Mouse (Mus musculus): ENCODE data around the gene Ascl2. TPM values are rescaled to one million over a fixed set of nuclear protein-coding genes. Genes with fewer than 3 reads are reported as not detected.

The Ascl2 gene
- polyA plus RNA-seq, 1 experiment from 2014 or later = 0.70 TPM

DNA sequence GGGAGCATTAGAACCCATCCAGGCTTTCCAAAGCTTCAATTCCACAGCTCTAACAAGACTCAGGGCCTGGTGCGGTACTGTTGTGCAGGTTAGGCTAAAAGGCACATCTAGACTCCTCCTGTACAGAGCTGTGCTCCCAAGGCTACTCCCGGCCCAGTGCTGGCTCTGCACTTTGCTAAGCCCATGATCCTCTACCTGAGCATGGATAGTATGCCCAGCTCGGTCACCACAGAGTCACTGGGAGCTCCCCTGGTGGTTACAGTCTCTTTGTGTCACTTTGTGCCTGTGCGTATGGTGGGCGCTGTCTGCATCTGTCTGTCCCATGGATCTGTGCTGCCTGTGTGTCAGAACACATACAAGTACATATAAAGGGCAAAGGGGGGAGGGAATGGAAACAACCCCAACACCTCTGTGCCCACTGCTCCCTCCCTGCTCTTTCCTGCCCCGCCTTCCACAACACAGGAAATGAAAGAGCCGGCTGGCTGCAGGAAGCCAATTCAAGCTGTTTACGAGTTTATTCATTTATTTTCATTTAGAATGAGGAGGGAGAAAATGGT is 39.4 kb upstream of the Ascl2 start:
- H3K27ac ChIP-seq (replicated peaks) = peak overlapping the region; percentile 72
- no peak overlapping the region for H3K4me3 ChIP-seq
- 60% methylated on average over 8 of the region's 8 CpGs for WGBS
- no peaks in the 10 kb centered on the region for H3K9me3 ChIP-seq
- no peaks in the 10 kb centered on the region for H3K27me3 ChIP-seq
- H3K36me3 ChIP-seq = no peaks in the 10 kb centered on the region
- H3K4me1 ChIP-seq (replicated peaks) = peaks cover 30% of the 10 kb centered on the region
- no peak overlapping the region for H3K4me2 ChIP-seq
- H3K9ac ChIP-seq = no peak overlapping the region
- ATAC-seq (ENCODE audit: low FRiP score, low read depth) = peak; percentile 24; the same call in 1 of the 2 replicates

DNA sequence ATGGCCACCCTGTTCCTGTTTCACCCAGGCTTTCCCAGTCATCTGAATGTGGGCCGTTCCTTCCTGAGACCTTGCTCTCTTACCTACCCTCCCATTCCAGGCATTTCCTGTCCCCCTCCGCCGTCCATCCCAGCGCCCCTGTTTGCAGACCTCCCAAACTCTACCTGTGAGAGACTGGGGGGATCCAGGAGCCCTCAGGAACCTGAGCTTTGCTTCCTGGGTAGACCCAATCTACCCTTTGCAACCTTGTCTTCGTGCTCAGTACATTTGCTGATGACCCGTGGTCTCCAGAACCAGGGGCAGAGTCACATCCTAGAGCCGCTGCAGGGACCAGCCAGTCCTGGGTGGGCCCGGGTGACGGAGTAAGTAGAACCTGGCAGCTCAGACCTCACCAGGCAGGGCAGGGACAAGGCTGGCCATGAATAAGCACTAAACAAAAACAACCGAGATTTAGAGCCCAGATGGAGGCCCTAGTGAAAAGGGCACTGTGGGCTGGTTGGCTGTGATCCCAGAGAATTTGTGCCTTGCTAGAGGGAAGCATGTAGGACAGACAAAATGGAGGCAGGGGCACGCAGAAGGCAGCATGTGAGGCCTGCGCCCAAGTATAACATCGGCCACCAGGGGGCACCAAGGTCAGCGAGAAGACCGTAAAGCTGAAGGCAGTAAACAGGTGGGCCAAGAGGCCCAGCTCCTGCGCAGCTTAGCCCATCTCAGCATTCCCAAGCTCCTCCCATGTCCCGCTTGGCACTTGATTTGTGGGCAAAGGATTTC is 38.7 kb upstream of the Ascl2 start:
- no peaks in the 10 kb centered on the region for H3K27me3 ChIP-seq
- no peak overlapping the region for H3K9ac ChIP-seq
- H3K36me3 ChIP-seq = no peaks in the 10 kb centered on the region
- H3K27ac ChIP-seq (replicated peaks) = peak overlapping the region; percentile 72
- H3K4me1 ChIP-seq (replicated peaks) = peaks cover 24% of the 10 kb centered on the region
- no peak overlapping the region for H3K4me3 ChIP-seq
- H3K9me3 ChIP-seq = no peaks in the 10 kb centered on the region
- WGBS = 34% methylated on average over 17 of the region's 17 CpGs
- H3K4me2 ChIP-seq = no peak overlapping the region
- ATAC-seq (ENCODE audit: low FRiP score, low read depth) = peak; percentile 72

DNA sequence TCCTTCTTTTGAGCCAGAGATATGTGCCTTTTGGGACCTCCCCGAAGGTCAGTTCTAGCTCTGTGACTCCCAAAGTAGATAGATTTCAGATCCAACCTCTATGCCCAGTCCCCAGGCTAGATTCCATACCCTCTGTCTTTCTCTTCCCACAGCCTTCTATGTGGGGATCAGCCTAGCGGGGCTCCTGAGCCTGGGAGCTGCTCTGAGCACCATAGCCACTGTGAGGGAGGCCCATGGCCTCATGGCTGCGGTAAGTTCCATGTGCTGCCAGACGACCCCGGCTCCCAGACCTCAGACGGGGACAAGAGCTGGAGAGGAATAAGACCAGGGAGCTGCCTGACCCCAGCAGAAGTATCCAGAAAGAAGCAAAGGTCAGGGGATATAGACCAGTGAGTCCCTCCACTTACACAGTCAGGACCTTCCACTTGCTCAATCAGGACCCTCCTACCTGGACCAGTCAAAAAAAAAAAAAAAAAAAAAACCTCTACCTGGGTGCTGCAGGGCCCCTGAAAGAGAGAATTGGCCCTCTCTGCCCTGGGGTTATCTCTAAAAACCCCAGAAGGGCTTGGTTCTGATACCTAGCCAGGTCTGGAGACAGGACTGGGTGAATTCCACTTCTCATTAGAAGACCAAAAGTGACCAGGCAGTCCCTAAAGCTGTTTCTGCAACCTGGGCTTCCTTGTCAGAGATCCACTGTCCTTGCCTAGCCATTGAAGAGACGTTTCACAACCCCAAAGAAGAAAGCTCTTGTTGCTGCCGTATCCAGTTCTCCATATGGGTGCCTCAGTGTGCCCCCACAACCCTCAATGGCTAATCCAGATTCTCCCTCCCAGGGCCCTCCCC is 37.9 kb upstream of the Ascl2 start:
- Histone ChIP-seq H3K4me2 (no peak overlapping the region), H3K27me3 (no peaks in the 10 kb centered on the region), H3K9ac (no peak overlapping the region), H3K9me3 (no peaks in the 10 kb centered on the region), H3K36me3 (no peaks in the 10 kb centered on the region), H3K27ac (replicated peaks) (no peak overlapping the region), H3K4me3 (no peak overlapping the region), H3K4me1 (replicated peaks) (peaks cover 18% of the 10 kb centered on the region)
- no peak for ATAC-seq (ENCODE audit: low FRiP score, low read depth)
- WGBS = 91% methylated on average over 8 of the region's 8 CpGs

DNA sequence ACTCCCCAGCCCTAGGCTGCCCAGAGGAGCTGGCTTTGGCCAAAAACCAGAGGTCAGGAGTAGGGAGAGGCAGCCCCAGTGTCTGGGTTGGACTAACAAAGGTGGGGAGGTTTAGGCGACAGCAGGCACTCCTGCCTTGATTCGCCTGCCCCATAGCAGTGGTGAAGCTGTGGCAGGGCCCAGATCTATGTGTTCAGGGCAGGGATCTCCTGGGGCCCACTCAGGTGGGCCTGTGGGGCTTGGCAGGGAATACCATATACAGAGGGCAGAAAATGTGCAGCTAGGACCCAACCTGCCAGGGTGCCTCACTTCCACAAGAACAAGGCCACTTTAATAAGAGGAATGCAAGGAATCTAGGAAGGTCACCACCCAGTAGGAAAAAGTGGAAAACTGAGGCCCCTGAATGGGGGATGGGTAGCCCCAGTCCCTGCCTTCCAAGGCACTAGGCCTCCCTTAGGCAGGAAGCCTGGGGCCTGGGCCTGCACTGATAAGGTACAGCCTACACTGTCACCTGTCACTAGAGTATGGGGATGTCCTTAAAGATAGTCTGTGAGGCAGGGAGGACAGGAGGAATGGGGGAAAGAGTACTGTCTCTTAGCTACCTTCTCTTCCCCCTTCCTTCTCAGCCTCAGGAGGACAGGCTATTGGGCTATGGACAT is 37.2 kb upstream of the Ascl2 start:
- H3K4me3 ChIP-seq = no peak overlapping the region
- WGBS = 70% methylated on average over 2 of the region's 2 CpGs
- no peaks in the 10 kb centered on the region for H3K36me3 ChIP-seq
- no peak overlapping the region for H3K4me2 ChIP-seq
- H3K27me3 ChIP-seq = no peaks in the 10 kb centered on the region
- peaks cover 17% of the 10 kb centered on the region for H3K4me1 ChIP-seq (replicated peaks)
- H3K27ac ChIP-seq (replicated peaks) = no peak overlapping the region
- no peak overlapping the region for H3K9ac ChIP-seq
- H3K9me3 ChIP-seq = no peaks in the 10 kb centered on the region
- ATAC-seq (ENCODE audit: low FRiP score, low read depth) = no peak

DNA sequence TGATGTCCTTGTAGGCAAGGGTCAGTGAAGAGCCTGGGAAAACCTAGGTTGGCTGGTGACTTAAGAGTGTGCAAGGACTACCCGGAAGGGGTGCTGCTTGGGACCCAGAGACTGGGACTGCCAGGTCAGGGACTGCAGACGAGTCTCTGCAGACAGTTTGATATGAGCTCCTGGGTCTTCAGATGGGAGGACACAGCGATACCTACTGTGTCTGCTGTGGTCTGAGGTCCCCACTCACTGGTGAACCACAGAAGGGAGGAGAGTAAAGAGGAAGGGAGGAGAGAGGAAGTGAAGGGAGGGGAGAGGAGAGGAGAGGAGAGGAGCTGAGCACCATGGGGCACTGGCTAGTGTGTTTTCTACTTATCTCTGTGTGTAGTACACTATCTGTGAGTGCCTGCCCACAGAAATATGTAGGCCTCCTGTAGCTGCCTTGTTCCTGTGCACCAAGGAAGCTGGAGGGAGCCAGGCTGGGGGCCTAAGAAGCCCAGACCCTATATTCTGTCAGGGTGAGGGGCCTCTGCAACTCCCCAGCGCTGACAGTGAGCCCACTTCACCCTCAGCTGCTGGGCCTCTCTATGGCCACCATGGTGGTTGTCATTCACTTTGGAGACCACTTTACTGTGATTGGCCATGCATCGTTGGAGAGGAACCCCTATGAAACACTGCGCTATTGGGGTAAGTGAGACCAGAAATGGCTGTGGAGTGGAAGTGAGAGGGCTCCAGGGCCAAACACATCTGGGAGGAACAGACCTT is 36.5 kb upstream of the Ascl2 start:
- H3K9ac ChIP-seq = no peak overlapping the region
- no peaks in the 10 kb centered on the region for H3K36me3 ChIP-seq
- H3K27ac ChIP-seq (replicated peaks) = no peak overlapping the region
- H3K4me2 ChIP-seq = no peak overlapping the region
- H3K27me3 ChIP-seq = no peaks in the 10 kb centered on the region
- no peaks in the 10 kb centered on the region for H3K9me3 ChIP-seq
- peaks cover 17% of the 10 kb centered on the region for H3K4me1 ChIP-seq (replicated peaks)
- 88% methylated on average over 6 of the region's 6 CpGs for WGBS
- no peak for ATAC-seq (ENCODE audit: low FRiP score, low read depth)
- no peak overlapping the region for H3K4me3 ChIP-seq

DNA sequence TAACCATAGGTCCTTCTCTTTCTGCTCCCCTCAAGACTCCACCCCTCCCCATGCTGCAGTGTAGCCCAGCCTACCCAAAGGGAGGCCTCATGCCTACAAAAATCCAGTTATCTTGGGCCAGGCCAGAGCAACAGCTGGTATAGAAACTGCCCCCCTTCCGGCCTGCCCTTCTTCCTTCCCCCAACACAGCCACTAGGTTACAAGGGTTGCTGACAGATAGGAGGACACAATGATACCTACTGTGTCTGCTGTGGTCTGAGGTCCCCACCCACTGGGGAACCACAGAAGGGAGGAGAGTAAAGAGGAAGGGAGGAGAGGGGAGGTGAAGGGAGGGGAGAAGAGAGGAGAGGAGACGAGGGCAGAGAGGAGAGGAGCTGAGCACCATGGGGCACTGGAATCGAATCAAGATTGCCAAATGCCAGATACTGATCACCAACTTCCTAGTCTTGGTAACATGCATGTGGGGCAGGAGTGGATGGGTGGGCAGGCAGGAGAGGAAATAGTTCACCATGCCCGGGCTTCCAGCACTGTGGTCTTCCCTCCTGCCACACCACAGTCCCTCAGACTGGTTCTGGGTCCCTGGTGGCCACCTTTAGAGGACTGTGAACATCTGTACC is 35.8 kb upstream of the Ascl2 start, which contains the start of gene Tspan32:
Gene Tspan32 (plus strand): TSS at position 320 of the 617 bp plus-strand sequence.
- Histone ChIP-seq H3K27ac (replicated peaks) (no peak within 1 kb of the TSS), H3K36me3 (no peaks in the 10 kb centered on the region), H3K4me1 (replicated peaks) (peaks cover 16% of the 10 kb centered on the region), H3K4me3 (no peak within 1 kb of the TSS), H3K9me3 (no peaks in the 10 kb centered on the region), H3K4me2 (no peak within 1 kb of the TSS), H3K9ac (no peak within 1 kb of the TSS), H3K27me3 (no peaks in the 10 kb centered on the region)
- 76% methylated on average over 4 of the region's 4 CpGs for WGBS
- no peak for ATAC-seq (ENCODE audit: low FRiP score, low read depth)

DNA sequence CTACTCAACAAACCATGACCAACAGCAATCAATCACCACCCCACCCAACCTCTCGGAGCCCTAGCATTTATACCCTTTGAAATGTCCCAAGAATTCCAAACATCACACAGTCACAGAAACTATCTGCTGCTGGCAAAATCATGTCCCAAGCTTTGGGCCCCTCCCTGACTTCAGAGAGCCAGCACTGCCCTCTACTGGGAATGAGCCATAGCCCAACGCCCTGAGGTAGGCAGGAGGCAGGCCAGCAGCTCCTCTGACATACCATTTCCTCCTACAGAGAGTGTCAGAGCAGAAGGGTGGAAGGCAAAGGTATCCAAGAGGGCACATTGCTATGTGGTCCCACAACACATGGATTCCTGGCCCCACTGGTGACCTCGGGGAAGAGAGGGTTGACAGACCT is 33.6 kb upstream of the Ascl2 start:
- Histone ChIP-seq H3K36me3 (no peaks in the 10 kb centered on the region), H3K4me2 (no peak overlapping the region), H3K27me3 (no peaks in the 10 kb centered on the region), H3K27ac (replicated peaks) (no peak overlapping the region), H3K9me3 (no peaks in the 10 kb centered on the region), H3K4me3 (no peak overlapping the region), H3K4me1 (replicated peaks) (peaks cover 2% of the 10 kb centered on the region; the same call in 1 of the 2 replicates), H3K9ac (no peak overlapping the region)
- WGBS = 34% methylated on average over 3 of the region's 3 CpGs
- ATAC-seq (ENCODE audit: low FRiP score, low read depth) = no peak

DNA sequence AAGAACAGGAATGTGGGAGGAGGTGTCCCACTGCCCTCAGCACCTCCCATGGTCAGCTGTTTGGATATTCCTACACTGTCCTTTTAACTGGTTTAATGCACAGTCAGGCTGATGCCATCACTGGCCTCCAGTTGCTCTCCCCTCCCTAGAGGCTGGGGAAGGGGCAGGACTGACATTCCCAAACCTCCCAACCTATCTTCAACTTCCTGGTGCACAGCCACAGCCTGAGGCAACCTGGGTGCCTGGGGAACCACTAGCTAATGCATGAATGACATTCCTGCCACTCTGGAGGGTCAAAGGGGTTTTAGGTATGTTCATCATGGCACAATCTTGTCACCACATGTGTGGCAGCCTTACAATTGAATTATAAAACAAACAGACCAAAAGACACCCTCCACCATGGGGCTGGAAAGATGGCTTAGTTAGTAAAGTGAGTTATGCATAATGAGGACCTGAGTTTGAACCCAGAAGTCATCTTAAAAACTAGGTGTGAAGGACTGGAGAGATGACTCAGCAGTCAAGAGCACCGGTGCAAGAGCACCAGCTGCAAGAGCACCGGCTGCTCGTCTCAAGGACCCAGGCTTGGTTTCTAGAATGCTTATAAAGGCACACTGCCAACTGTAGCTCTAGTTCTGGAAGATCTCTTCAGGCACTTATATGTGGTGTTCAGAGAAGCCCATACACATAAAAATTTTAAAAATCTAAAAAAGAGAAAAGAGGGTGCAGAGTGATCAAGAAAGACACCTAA is 28.5 kb upstream of the Ascl2 start:
- WGBS = 78% methylated on average over 3 of the region's 3 CpGs
- Histone ChIP-seq H3K36me3 (no peaks in the 10 kb centered on the region), H3K4me3 (no peak overlapping the region), H3K4me2 (no peak overlapping the region), H3K27ac (replicated peaks) (no peak overlapping the region), H3K4me1 (replicated peaks) (no peaks in the 10 kb centered on the region), H3K9ac (no peak overlapping the region), H3K9me3 (no peaks in the 10 kb centered on the region), H3K27me3 (no peaks in the 10 kb centered on the region)
- no peak for ATAC-seq (ENCODE audit: low FRiP score, low read depth)

DNA sequence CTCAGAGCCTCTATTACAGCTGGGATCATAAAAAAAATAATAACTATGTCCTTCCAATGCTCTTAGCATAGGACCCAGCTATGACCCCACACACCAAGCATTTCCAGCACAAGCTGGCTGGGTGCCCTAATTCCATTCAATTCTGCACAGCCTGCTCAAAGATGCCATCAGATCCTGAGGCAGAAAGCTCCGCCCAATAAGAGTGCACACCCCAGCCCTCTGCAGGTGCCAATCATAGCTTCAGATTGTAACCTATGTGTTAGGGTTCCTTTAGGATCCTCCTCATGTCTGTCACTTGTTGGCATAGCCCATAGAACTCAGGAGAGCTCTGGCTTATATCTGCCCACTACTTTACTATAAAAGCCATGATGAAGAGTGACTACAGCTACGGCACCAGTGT is 27.9 kb upstream of the Ascl2 start:
- Histone ChIP-seq H3K4me2 (no peak overlapping the region), H3K4me3 (no peak overlapping the region), H3K27ac (replicated peaks) (no peak overlapping the region), H3K4me1 (replicated peaks) (no peaks in the 10 kb centered on the region), H3K36me3 (no peaks in the 10 kb centered on the region), H3K9me3 (no peaks in the 10 kb centered on the region), H3K9ac (no peak overlapping the region), H3K27me3 (no peaks in the 10 kb centered on the region)
- ATAC-seq (ENCODE audit: low FRiP score, low read depth) = no peak
- WGBS = 80% methylated on average over 2 of the region's 2 CpGs

DNA sequence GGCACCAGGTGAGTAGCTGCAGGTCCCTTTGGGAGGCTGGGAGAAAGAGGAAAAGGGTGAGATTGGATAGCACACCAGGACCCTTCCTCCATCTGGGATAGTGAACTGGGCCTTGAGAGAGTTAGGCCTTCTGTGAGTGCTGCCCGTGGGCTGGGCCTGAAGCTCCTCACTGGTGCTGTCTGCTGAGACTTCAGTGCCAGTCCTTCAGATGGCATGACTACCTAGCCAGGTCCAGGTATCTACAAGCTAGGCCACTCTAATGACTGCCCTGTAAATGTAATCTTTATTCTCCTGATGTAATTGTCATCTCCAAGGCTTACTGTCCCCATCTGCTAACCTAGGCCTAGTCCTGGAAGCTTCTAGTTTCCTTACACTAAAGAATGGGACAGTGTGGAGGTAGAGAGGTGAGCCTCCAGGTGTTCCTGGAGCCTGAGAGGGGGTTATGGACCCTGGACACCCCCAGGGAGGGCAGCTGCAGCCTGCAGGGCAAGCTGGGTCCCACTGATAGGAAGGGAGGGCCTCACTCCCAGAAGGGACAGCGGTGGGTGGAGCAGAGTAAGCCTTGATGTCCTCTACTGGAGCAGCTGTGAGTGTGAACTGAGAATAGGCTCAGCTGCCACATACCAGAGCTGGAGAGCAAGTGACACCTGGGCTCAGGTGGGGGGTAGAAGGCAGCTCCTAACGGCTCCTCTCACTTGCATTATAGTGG is 26.7 kb upstream of the Ascl2 start:
- H3K9ac ChIP-seq = no peak overlapping the region
- WGBS = 84% methylated on average over 3 of the region's 3 CpGs
- no peaks in the 10 kb centered on the region for H3K27me3 ChIP-seq
- no peak overlapping the region for H3K4me3 ChIP-seq
- no peaks in the 10 kb centered on the region for H3K4me1 ChIP-seq (replicated peaks)
- no peaks in the 10 kb centered on the region for H3K9me3 ChIP-seq
- no peak for ATAC-seq (ENCODE audit: low FRiP score, low read depth)
- no peak overlapping the region for H3K4me2 ChIP-seq
- H3K27ac ChIP-seq (replicated peaks) = no peak overlapping the region
- no peaks in the 10 kb centered on the region for H3K36me3 ChIP-seq
